Mouse (Mus musculus): Measurements from ENCODE around the gene Slc44a2.

- no peak for TF ChIP-seq CTCF (IDR thresholded peaks at IDR 0.05)
- no peak for TF ChIP-seq EP300 (IDR thresholded peaks at IDR 0.05)
Measured at GRCm38 (mm10) chr9:21331365-21332140, 11.1 kb downstream of the Slc44a2 start.

Measured in lung, postnatal 0 days (tissue).